8 mouse cellular contexts compared by ENCODE assay signal in genomic region chr8:119910547-119911257, GRCm38 (mm10). TPM values are rescaled to one million over a fixed set of nuclear protein-coding genes. Genes with fewer than 3 reads are reported as not detected.
DNase-seq lines count a peak whose midpoint lies in the region; ATAC-seq lines count a peak whose summit lies in the region.

Gm20388 (plus strand) TSS chr8:119910841.

- ATAC-seq in inflammation-experienced regulatory T-cells, adult 6 months, result peak; percentile 85

- H3K27me3 ChIP-seq in megakaryocyte, embryonic 14.5 days (replicated peaks), result peaks cover 16% of the 10 kb centered on the region

- intact Hi-C loops in gastrocnemius, postnatal 14 days (cut with DNase I; ENCODE audit: low total_unique reads), result no loop called here

- peaks cover 59% of the 10 kb centered on the region for H3K4me1 ChIP-seq in megakaryocyte, embryonic 14.5 days

- H3K36me3 ChIP-seq in megakaryocyte, embryonic 14.5 days (replicated peaks; ENCODE audit: low read length), result no peaks in the 10 kb centered on the region

- peak within 1 kb of the TSS; percentile 99 for H3K4me3 ChIP-seq in megakaryocyte, embryonic 14.5 days (replicated peaks)

- DNase-seq in adrenal gland, adult 18-20 months (ENCODE audit: low spot score in 2 of 2), result peak; percentile 92
- DNase-seq in embryo, embryonic 10.5 days (ENCODE audit: low spot score), result peak; percentile 95
- DNase-seq in gastrocnemius, postnatal 14 days, result peak; percentile 88
- peak; percentile 78 to 90 for DNase-seq in left cerebral cortex, adult 9 months (ENCODE audit: low spot score in 2 of 2)
- peak; percentile 89 to 94 for DNase-seq in right cerebral cortex, adult 2 months (ENCODE audit: low spot score in 2 of 2)
- DNase-seq in urinary bladder, postnatal 10 days (ENCODE audit: low spot score), result peak; percentile 72

- H3K9me3 ChIP-seq in megakaryocyte, embryonic 14.5 days, result no peaks in the 10 kb centered on the region

RNA-seq across cellular contexts. Expression of gene Gm20388, which starts in this region (rescaled TPM):
- 1 to 10 TPM; 1.3 to 8.5 TPM for total RNA-seq in adrenal gland, adult 18-20 months (2021)
- 1 to 10 TPM; 5.6 to 6.0 TPM for total RNA-seq in gastrocnemius, postnatal 14 days (2021)
- polyA plus RNA-seq in inflammation-experienced regulatory T-cells, adult 6 months (2017; shearing (Covaris generic)), result 10 to 100 TPM; 10.8 to 14.1 (median 11.8) TPM
- polyA plus RNA-seq in megakaryocyte, embryonic 14.5 days (2012; ENCODE audit: insufficient read depth, low replicate concordance), result 111 and 175 TPM in 2 replicates

Comparison
In these comparisons a context has a peak if more than half of its experiments do, and no peak if none do; other contexts are left out.
1. Peak in every context shown above with its lines: DNase-seq, ATAC-seq and H3K4me3 ChIP-seq.